Mouse (Mus musculus) stomach, postnatal 0 days (tissue): ENCODE measurements around the gene Mal. TPM values are rescaled to one million over a fixed set of nuclear protein-coding genes. Genes with fewer than 3 reads are reported as not detected.
"Not testable (repeated sequence)": the region's sequence is repeated elsewhere in the genome, so short reads cannot be mapped to it uniquely, and the experiment has no call there.

Source experiments
- ATAC-seq: fragments of 200-750 bp; cut with Nextera tagmentation; 2 replicates; pipeline ENCODE4 v1.8.0; 2017; ENCODE audit not compliant: low FRiP score, low TSS enrichment
- DNase-seq: peaks from one replicate; pipeline ENCODE4 v3.0.0-alpha.2; 2016; ENCODE audit warnings: low spot score
- H3K27ac ChIP-seq: fragments of 300-500 bp; sonication (generic); replicated peaks from 2 replicates; pipeline ENCODE4 v1.5.1; 2014; ENCODE audit warnings: mild to moderate bottlenecking, control low read depth
- H3K27me3 ChIP-seq: fragments of 300-500 bp; sonication (generic); 2 replicates; pipeline ENCODE4 v1.6.1; 2014; ENCODE audit warnings: low read length; ENCODE audit not compliant: control insufficient read depth, insufficient read depth
- H3K36me3 ChIP-seq: fragments of 300-500 bp; sonication (generic); 2 replicates; pipeline ENCODE4 v1.6.1; 2014; ENCODE audit warnings: low read length, mixed read lengths; ENCODE audit not compliant: control insufficient read depth, insufficient read depth
- H3K4me1 ChIP-seq: fragments of 300-500 bp; sonication (generic); replicated peaks from 2 replicates; pipeline ENCODE4 v1.6.1; 2014; ENCODE audit warnings: antibody characterized with exemption; ENCODE audit not compliant: control insufficient read depth, insufficient read depth
- H3K4me2 ChIP-seq: fragments of 300-500 bp; sonication (generic); replicated peaks from 2 replicates; pipeline ENCODE4 v1.6.1; 2014; ENCODE audit warnings: low read depth, mild to moderate bottlenecking, control low read depth, moderate library complexity
- H3K4me3 ChIP-seq: fragments of 300-500 bp; sonication (generic); 2 replicates; pipeline ENCODE4 v1.5.1; 2014; ENCODE audit warnings: low read depth, low read length, control low read depth
- H3K9ac ChIP-seq: fragments of 300-500 bp; sonication (generic); 2 replicates; pipeline ENCODE4 v1.6.1; 2014; ENCODE audit warnings: mild to moderate bottlenecking, low read length, control low read depth, mixed read lengths
- H3K9me3 ChIP-seq: fragments of 300-500 bp; sonication (generic); 2 replicates; pipeline ENCODE4 v1.6.1; 2016; ENCODE audit warnings: low read length; ENCODE audit not compliant: control insufficient read depth
- CTCF ChIP-seq: IDR thresholded peaks from 2 replicates; pipeline ENCODE4 v1.5.1; 2016; ENCODE audit warnings: antibody characterized with exemption, low read depth, mild to moderate bottlenecking, moderate library complexity
- EP300 ChIP-seq: optimal IDR thresholded peaks from 2 replicates; pipeline ENCODE3; 2016; ENCODE audit warnings: antibody characterized with exemption
- whole genome bisulfite sequencing: fragments of 180-500 bp; shearing (Covaris S2); extraction: QIAGEN DNeasy Blood & Tissue Kit; methylation state at CpG from one replicate; pipeline ENCODE4 v1.1.7; 2014; 5-methylcytosine and 5-hydroxymethylcytosine counted together
- polyA plus RNA-seq: library from polyadenylated mRNA; unstranded; fragments of >200 nt; fragmentation: Nextera tagmentation; extraction: Ambion mirVana; gene quantifications from 2 replicates; pipeline ENCODE4 v1.2.1, GENCODE M21; 2015

The Mal gene
- polyA plus RNA-seq, 1 experiment from 2014 or later: 192 TPM

GRCm38 (mm10) chr2:127619311-127619710 is 37.2 kb downstream of the Mal start:
- whole genome bisulfite sequencing: 75% methylated on average over 3 of the region's 3 CpGs
- no peaks in the 10 kb centered on the region for H3K36me3 ChIP-seq
- H3K9ac ChIP-seq: no peak overlapping the region
- no peak overlapping the region for H3K27ac ChIP-seq
- H3K4me2 ChIP-seq: no peak overlapping the region
- H3K27me3 ChIP-seq: no peaks in the 10 kb centered on the region
- H3K9me3 ChIP-seq: no peaks in the 10 kb centered on the region
- no peak for TF ChIP-seq CTCF
- no peak for TF ChIP-seq EP300
- DNase-seq (no peak), ATAC-seq (no peak)
- H3K4me1 ChIP-seq: no peaks in the 10 kb centered on the region
- H3K4me3 ChIP-seq: no peak overlapping the region

- DNase-seq: no peak
These were observed 44.2 kb downstream of the Mal start for GRCm38 (mm10) chr2:127612288-127612687.

GRCm38 (mm10) chr2:127611386-127611785 is 45.1 kb downstream of the Mal start:
- H3K9me3 ChIP-seq: no peaks in the 10 kb centered on the region
- DNase-seq: no peak

More at GRCm38 (mm10) chr2:127612288-127612687, 44.2 kb downstream of the Mal start:
- Histone ChIP-seq H3K9ac (no peak overlapping the region), H3K4me3 (no peak overlapping the region), H3K36me3 (no peaks in the 10 kb centered on the region), H3K27ac (no peak overlapping the region), H3K4me2 (no peak overlapping the region), H3K9me3 (no peaks in the 10 kb centered on the region), H3K27me3 (no peaks in the 10 kb centered on the region), H3K4me1 (no peaks in the 10 kb centered on the region)
- no peak for ATAC-seq
- TF ChIP-seq EP300: no peak
- TF ChIP-seq CTCF: no peak
- 87% methylated on average over 4 of the region's 4 CpGs for WGBS

GRCm38 (mm10) chr2:127608986-127609385 is 47.5 kb downstream of the Mal start:
- 16% methylated on average over 5 of the region's 5 CpGs for WGBS
- H3K27ac ChIP-seq: no peak overlapping the region

More at GRCm38 (mm10) chr2:127611386-127611785, 45.1 kb downstream of the Mal start:
- TF ChIP-seq CTCF (no peak), EP300 (no peak)
- Histone ChIP-seq H3K36me3 (no peaks in the 10 kb centered on the region), H3K9ac (no peak overlapping the region), H3K4me1 (no peaks in the 10 kb centered on the region), H3K4me3 (no peak overlapping the region), H3K4me2 (no peak overlapping the region), H3K27me3 (no peaks in the 10 kb centered on the region), H3K27ac (no peak overlapping the region)
- no peak for ATAC-seq
- WGBS: 41% methylated on average over 4 of the region's 4 CpGs

GRCm38 (mm10) chr2:127608234-127608633 is 48.3 kb downstream of the Mal start:
- H3K27ac ChIP-seq: no peak overlapping the region
- TF ChIP-seq EP300 (no peak), CTCF (peak; percentile 76)
- DNase-seq (no peak), ATAC-seq (no peak)
- H3K4me1 ChIP-seq: no peaks in the 10 kb centered on the region
- no peak overlapping the region for H3K4me2 ChIP-seq
- H3K9me3 ChIP-seq: no peaks in the 10 kb centered on the region
- H3K27me3 ChIP-seq: no peaks in the 10 kb centered on the region
- H3K4me3 ChIP-seq: no peak overlapping the region
- H3K9ac ChIP-seq: no peak overlapping the region
- 36% methylated on average over 3 of the region's 3 CpGs for WGBS
- no peaks in the 10 kb centered on the region for H3K36me3 ChIP-seq

More at GRCm38 (mm10) chr2:127608986-127609385, 47.5 kb downstream of the Mal start:
- H3K4me2 ChIP-seq: no peak overlapping the region
- peak; percentile 65; the same call in 1 of the 2 replicates for ATAC-seq
- no peak for DNase-seq
- no peaks in the 10 kb centered on the region for H3K27me3 ChIP-seq
- H3K4me3 ChIP-seq: no peak overlapping the region
- no peak for TF ChIP-seq EP300
- no peak for TF ChIP-seq CTCF
- H3K36me3 ChIP-seq: no peaks in the 10 kb centered on the region
- no peaks in the 10 kb centered on the region for H3K9me3 ChIP-seq
- no peak overlapping the region for H3K9ac ChIP-seq
- H3K4me1 ChIP-seq: no peaks in the 10 kb centered on the region

GRCm38 (mm10) chr2:127605203-127605602 is 51.3 kb downstream of the Mal start:
- Histone ChIP-seq H3K36me3 (peaks cover 15% of the 10 kb centered on the region), H3K27me3 (no peaks in the 10 kb centered on the region), H3K9ac (no peak overlapping the region), H3K9me3 (no peaks in the 10 kb centered on the region), H3K4me1 (no peaks in the 10 kb centered on the region), H3K4me3 (no peak overlapping the region), H3K4me2 (no peak overlapping the region), H3K27ac (no peak overlapping the region)
- TF ChIP-seq EP300 (no peak), CTCF (no peak)
- WGBS: 87% methylated on average over 3 of the region's 3 CpGs
- no peak for ATAC-seq
- no peak for DNase-seq

- H3K27ac ChIP-seq, DNase-seq: not testable (repeated sequence)
- H3K36me3 ChIP-seq: peaks cover 18% of the 10 kb centered on the region
These were observed 53.1 kb downstream of the Mal start for GRCm38 (mm10) chr2:127603383-127603782.

More at GRCm38 (mm10) chr2:127603383-127603782, 53.1 kb downstream of the Mal start:
- 89% methylated on average over 5 of the region's 8 CpGs for WGBS
- H3K4me3 ChIP-seq, H3K9me3 ChIP-seq, H3K9ac ChIP-seq, H3K4me1 ChIP-seq, H3K4me2 ChIP-seq, H3K27me3 ChIP-seq, ATAC-seq: not testable (repeated sequence)
